Mouse (Mus musculus) embryonic facial prominence, embryonic 13.5 days (tissue): ENCODE results near the gene Gp1bb. TPM values are rescaled to one million over a fixed set of nuclear protein-coding genes. Genes with fewer than 3 reads are reported as not detected.
A peak's percentile ranks its signal among the peaks of the same experiment; 100 is the strongest.

Experiments used
- ATAC-seq: fragments of 200-750 bp; cut with Nextera tagmentation; 2 replicates; pipeline ENCODE4 v1.8.0; 2017; ENCODE audit warnings: low read depth; ENCODE audit not compliant: insufficient number of reproducible peaks, insufficient read depth, low FRiP score, low TSS enrichment
- H3K27ac ChIP-seq: fragments of 300-500 bp; sonication (generic); 2 replicates; pipeline ENCODE4 v1.5.1; 2015; ENCODE audit warnings: moderate library complexity, mild to moderate bottlenecking, inconsistent platforms
- H3K27me3 ChIP-seq: fragments of 300-500 bp; sonication (generic); 2 replicates; pipeline ENCODE4 v1.6.1; 2015; ENCODE audit warnings: mild to moderate bottlenecking, inconsistent platforms
- H3K36me3 ChIP-seq: fragments of 300-500 bp; sonication (generic); 2 replicates; pipeline ENCODE4 v1.6.1; 2015; ENCODE audit warnings: mild to moderate bottlenecking, inconsistent platforms
- H3K4me1 ChIP-seq: fragments of 300-500 bp; sonication (generic); 2 replicates; pipeline ENCODE4 v1.6.1; 2015; ENCODE audit warnings: inconsistent platforms
- H3K4me2 ChIP-seq: fragments of 300-500 bp; sonication (generic); 2 replicates; pipeline ENCODE4 v1.6.1; 2015; ENCODE audit warnings: moderate library complexity, mild to moderate bottlenecking, inconsistent platforms
- H3K4me3 ChIP-seq: fragments of 300-500 bp; sonication (generic); 2 replicates; pipeline ENCODE4 v1.5.1; 2015; ENCODE audit warnings: mild to moderate bottlenecking, inconsistent platforms
- H3K9ac ChIP-seq: fragments of 300-500 bp; sonication (generic); 2 replicates; pipeline ENCODE4 v1.6.1; 2015; ENCODE audit warnings: mild to moderate bottlenecking, inconsistent platforms
- H3K9me3 ChIP-seq: fragments of 300-500 bp; sonication (generic); 2 replicates; pipeline ENCODE4 v1.6.1; 2016; ENCODE audit warnings: inconsistent platforms
- WGBS: fragments of 180-500 bp; shearing (Covaris S2); methylation state at CpG from one replicate; pipeline ENCODE4 v1.1.7; 2015; ENCODE audit warnings: mixed read lengths; 5-methylcytosine and 5-hydroxymethylcytosine counted together
- polyA plus RNA-seq: library from polyadenylated mRNA; unstranded; fragments of >200 nt; fragmentation: Nextera tagmentation; extraction: Ambion mirVana; gene quantifications from 2 replicates; pipeline ENCODE4 v1.2.1, GENCODE M21; 2015

The Gp1bb gene
- polyA plus RNA-seq, 1 experiment from 2014 or later, result 3.2 TPM

DNA sequence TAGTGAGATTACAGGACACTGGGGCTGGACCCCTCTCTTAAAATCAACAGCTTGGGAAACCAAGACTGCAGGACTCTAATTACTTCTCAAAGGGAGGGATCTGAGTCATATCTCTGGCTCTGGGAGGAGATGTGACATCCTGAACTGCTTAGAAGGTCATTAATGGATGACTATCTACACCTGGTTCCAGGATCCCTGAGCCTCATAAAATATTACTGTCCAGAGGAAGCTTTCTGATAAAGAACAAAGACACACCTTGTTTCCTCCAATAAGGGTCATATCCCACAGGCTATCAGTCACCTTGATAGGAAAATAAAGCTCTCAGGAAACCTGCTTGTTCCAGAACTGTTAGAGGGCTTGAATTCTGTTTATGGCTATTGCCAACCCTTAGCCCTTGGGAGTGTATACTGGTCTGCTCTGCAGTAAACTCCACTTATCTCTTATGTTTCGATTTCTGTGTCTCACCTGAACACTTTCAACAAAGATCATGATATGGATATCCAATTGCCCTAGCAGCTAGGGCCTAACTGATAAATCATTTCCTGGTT is 17.3 kb upstream of the Gp1bb start:
- 82% methylated on average over 1 of the region's 1 CpGs for WGBS
- no peak overlapping the region for H3K27ac ChIP-seq
- no peak overlapping the region for H3K4me3 ChIP-seq
- H3K36me3 ChIP-seq, result no peaks in the 10 kb centered on the region
- no peak overlapping the region for H3K4me2 ChIP-seq
- no peak for ATAC-seq
- H3K9ac ChIP-seq, result no peak overlapping the region
- H3K9me3 ChIP-seq, result no peaks in the 10 kb centered on the region
- 0 out of 2 replicates have a peak, but pooled peaks cover 4% of the 10 kb centered on the region for H3K27me3 ChIP-seq
- no peaks in the 10 kb centered on the region for H3K4me1 ChIP-seq

GRCm38 (mm10) chr16:18638396-18638795 is 16.2 kb upstream of the Gp1bb start:
- no peak overlapping the region for H3K4me2 ChIP-seq
- no peak overlapping the region for H3K4me3 ChIP-seq
- no peak overlapping the region for H3K27ac ChIP-seq
- no peak for ATAC-seq
- 39% methylated on average over 2 of the region's 2 CpGs for WGBS
- no peaks in the 10 kb centered on the region for H3K9me3 ChIP-seq
- H3K27me3 ChIP-seq, result 0 out of 2 replicates have a peak, but pooled peaks cover 4% of the 10 kb centered on the region
- no peaks in the 10 kb centered on the region for H3K4me1 ChIP-seq
- no peaks in the 10 kb centered on the region for H3K36me3 ChIP-seq
- H3K9ac ChIP-seq, result no peak overlapping the region

DNA sequence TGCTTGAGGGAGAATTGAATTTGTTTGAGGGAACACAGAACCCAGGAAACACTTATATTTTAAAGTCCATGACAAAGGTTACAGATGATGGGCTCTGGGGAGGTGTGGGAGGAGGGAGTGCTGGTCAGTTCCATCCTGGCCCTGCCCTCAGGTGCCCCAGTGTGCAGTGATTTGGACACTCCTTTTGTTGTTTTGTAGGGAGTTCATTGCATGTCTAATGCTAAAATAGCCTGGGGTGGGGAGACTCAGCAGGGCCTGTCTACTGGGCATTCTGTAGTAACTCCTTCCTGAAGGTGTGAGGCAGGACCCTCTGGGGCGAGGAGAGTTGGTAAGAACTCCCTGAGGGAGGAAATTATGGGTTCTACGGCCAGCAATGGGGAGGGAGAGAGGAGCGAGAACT is 14.6 kb upstream of the Gp1bb start:
- H3K9ac ChIP-seq, result no peak overlapping the region
- H3K4me3 ChIP-seq, result no peak overlapping the region
- H3K27ac ChIP-seq, result no peak overlapping the region
- no peaks in the 10 kb centered on the region for H3K9me3 ChIP-seq
- ATAC-seq, result no peak
- WGBS, result 38% methylated on average over 3 of the region's 3 CpGs
- no peak overlapping the region for H3K4me2 ChIP-seq
- 0 out of 2 replicates have a peak, but pooled peaks cover 4% of the 10 kb centered on the region for H3K27me3 ChIP-seq
- H3K36me3 ChIP-seq, result no peaks in the 10 kb centered on the region
- H3K4me1 ChIP-seq, result no peaks in the 10 kb centered on the region

- Histone ChIP-seq H3K4me3 (no peak overlapping the region), H3K9ac (no peak overlapping the region), H3K27ac (no peak overlapping the region), H3K4me1 (no peaks in the 10 kb centered on the region), H3K9me3 (no peaks in the 10 kb centered on the region), H3K27me3 (0 out of 2 replicates have a peak, but pooled peaks cover 4% of the 10 kb centered on the region), H3K4me2 (no peak overlapping the region), H3K36me3 (no peaks in the 10 kb centered on the region)
- ATAC-seq, result no peak
- WGBS, result 72% methylated on average over 5 of the region's 5 CpGs
These were observed 14.2 kb upstream of the Gp1bb start for GRCm38 (mm10) chr16:18636401-18636800.

DNA sequence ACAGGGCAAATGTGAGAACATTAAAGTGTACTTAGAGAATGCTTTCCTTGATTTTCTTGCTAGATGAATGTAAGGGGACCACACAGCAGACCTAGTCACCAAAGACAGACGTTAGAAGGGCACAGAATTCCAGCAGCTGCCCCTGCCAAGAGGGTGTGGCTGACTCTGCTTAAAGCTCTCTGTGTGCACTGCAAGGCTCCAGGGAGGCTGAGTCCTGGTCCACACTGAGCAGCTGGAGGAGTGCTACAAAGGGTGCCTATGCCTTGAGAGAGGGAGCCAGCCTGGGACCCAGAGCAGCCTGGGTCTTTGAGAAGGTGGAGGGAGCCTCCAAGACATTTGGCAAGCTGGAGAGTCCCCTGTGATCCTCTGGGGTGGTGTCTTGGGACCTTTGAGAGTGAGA is 11.1 kb upstream of the Gp1bb start:
- ATAC-seq, result no peak
- Histone ChIP-seq H3K4me1 (peaks cover 10% of the 10 kb centered on the region), H3K4me2 (no peak overlapping the region), H3K9ac (no peak overlapping the region), H3K27me3 (0 out of 2 replicates have a peak, but pooled peaks cover under 1% of the 10 kb centered on the region), H3K27ac (no peak overlapping the region), H3K9me3 (no peaks in the 10 kb centered on the region), H3K4me3 (no peak overlapping the region), H3K36me3 (no peaks in the 10 kb centered on the region)
- WGBS, result 14% methylated on average over 1 of the region's 1 CpGs

- H3K4me3 ChIP-seq, result no peak overlapping the region
- 59% methylated on average over 2 of the region's 2 CpGs for WGBS
- no peak overlapping the region for H3K27ac ChIP-seq
- H3K4me1 ChIP-seq, result peaks cover 15% of the 10 kb centered on the region
- no peak overlapping the region for H3K9ac ChIP-seq
- no peaks in the 10 kb centered on the region for H3K9me3 ChIP-seq
- no peaks in the 10 kb centered on the region for H3K36me3 ChIP-seq
- ATAC-seq, result no peak
- no peak overlapping the region for H3K4me2 ChIP-seq
- H3K27me3 ChIP-seq, result peaks cover under 1% of the 10 kb centered on the region; the same call in 1 of the 2 replicates
These were observed 10.6 kb upstream of the Gp1bb start for GRCm38 (mm10) chr16:18632816-18633215.

DNA sequence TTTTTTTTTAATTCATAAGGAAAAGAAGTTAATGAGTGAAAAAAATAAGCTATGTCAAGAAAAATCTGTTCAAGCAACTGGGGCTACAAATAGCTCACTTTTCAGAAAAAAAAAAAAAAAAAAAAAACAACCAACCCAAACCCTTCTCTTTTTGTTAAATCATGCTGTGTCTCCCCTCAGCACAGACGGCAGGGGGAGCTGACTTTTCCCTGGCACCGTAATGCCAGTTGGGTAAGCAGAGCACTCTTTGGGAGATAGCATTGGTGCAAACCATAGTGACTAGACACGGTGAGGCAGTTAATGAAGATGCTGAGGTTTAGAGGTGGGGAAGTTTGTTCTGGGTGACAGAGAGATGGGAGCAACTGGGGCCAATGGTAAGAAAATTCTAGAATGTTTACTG is 9.9 kb upstream of the Gp1bb start:
- no peak overlapping the region for H3K4me3 ChIP-seq
- peaks cover 22% of the 10 kb centered on the region for H3K4me1 ChIP-seq
- H3K27me3 ChIP-seq, result peaks cover 8% of the 10 kb centered on the region
- H3K27ac ChIP-seq, result no peak overlapping the region
- no peaks in the 10 kb centered on the region for H3K9me3 ChIP-seq
- WGBS, result 52% methylated on average over 3 of the region's 3 CpGs
- no peak overlapping the region for H3K4me2 ChIP-seq
- ATAC-seq, result no peak
- no peaks in the 10 kb centered on the region for H3K36me3 ChIP-seq
- H3K9ac ChIP-seq, result no peak overlapping the region

GRCm38 (mm10) chr16:18631141-18631540 is 8.9 kb upstream of the Gp1bb start:
- Histone ChIP-seq H3K9me3 (no peaks in the 10 kb centered on the region), H3K27me3 (peaks cover 15% of the 10 kb centered on the region), H3K36me3 (no peaks in the 10 kb centered on the region), H3K9ac (no peak overlapping the region), H3K27ac (no peak overlapping the region), H3K4me1 (peaks cover 29% of the 10 kb centered on the region), H3K4me3 (no peak overlapping the region), H3K4me2 (no peak overlapping the region)
- no peak for ATAC-seq
- 51% methylated on average over 7 of the region's 7 CpGs for WGBS

DNA sequence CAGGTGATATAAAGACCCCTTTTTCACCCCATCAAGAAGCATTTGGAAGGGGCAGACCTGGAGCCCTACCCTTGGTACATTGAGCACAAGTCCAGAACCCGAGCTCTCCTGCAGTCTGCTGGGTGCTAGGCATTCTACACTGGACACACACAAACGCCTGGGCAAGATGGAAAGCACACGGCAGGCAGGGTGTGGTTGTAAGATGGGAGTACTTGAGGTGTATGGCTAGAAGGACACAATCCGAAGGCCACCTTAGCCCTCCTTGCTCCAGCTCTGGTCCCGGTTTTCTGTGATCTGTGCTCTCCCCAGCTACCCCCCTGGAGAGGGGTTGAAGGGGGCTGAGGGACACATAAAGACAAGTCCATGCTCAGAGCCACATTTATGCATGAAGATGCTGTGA is 8.1 kb upstream of the Gp1bb start:
- peak overlapping the region; percentile 82 for H3K4me3 ChIP-seq
- 60% methylated on average over 5 of the region's 5 CpGs for WGBS
- ATAC-seq, result no peak
- peaks cover 37% of the 10 kb centered on the region for H3K4me1 ChIP-seq
- H3K9me3 ChIP-seq, result no peaks in the 10 kb centered on the region
- H3K27ac ChIP-seq, result 0 out of 2 replicates have a peak overlapping the region, but pooled peaks have one; percentile 39
- peaks cover 3% of the 10 kb centered on the region; the same call in 1 of the 2 replicates for H3K36me3 ChIP-seq
- peaks cover 23% of the 10 kb centered on the region for H3K27me3 ChIP-seq
- peak overlapping the region; percentile 86 for H3K4me2 ChIP-seq
- H3K9ac ChIP-seq, result peak overlapping the region; percentile 87

- peak; percentile 34; the same call in 1 of the 2 replicates for ATAC-seq
- H3K27ac ChIP-seq, result peak within 1 kb of the TSS; percentile 39; the same call in 1 of the 2 replicates
- peak within 1 kb of the TSS; percentile 86 for H3K4me2 ChIP-seq
- WGBS, result 1% methylated on average over 88 of the region's 93 CpGs
- H3K27me3 ChIP-seq, result peaks cover 30% of the 10 kb centered on the region
- peaks cover 10% of the 10 kb centered on the region for H3K36me3 ChIP-seq
- H3K4me1 ChIP-seq, result peaks cover 37% of the 10 kb centered on the region
- no peaks in the 10 kb centered on the region for H3K9me3 ChIP-seq
- H3K9ac ChIP-seq, result peak within 1 kb of the TSS; percentile 87
- H3K4me3 ChIP-seq, result peak within 1 kb of the TSS; percentile 82
These were observed 7.4 kb upstream of the Gp1bb start, which contains the start of gene Sept5 for GRCm38 (mm10) chr16:18629390-18630231. TSS of gene Sept5 (minus strand) at chr16:18629954.

- no peaks in the 10 kb centered on the region for H3K9me3 ChIP-seq
- WGBS, result 29% methylated on average over 2 of the region's 2 CpGs
- H3K27me3 ChIP-seq, result peaks cover 37% of the 10 kb centered on the region
- H3K4me1 ChIP-seq, result peaks cover 37% of the 10 kb centered on the region
- ATAC-seq, result 0 out of 2 replicates have a peak, but pooled peaks have one; percentile 11
- H3K27ac ChIP-seq, result 0 out of 2 replicates have a peak overlapping the region, but pooled peaks have one; percentile 28
- peak overlapping the region; percentile 87 for H3K9ac ChIP-seq
- peaks cover 16% of the 10 kb centered on the region for H3K36me3 ChIP-seq
- H3K4me3 ChIP-seq, result peak overlapping the region; percentile 82
- peak overlapping the region; percentile 86 for H3K4me2 ChIP-seq
These were observed 6.7 kb upstream of the Gp1bb start for GRCm38 (mm10) chr16:18628948-18629340.
